Mouse (Mus musculus): ENCODE data around the gene Ankfy1.
"Not testable (repeated sequence)": the region's sequence is repeated elsewhere in the genome, so short reads cannot be mapped to it uniquely, and the experiment has no call there.

- peak; percentile 19; the same call in 1 of the 2 replicates for TF ChIP-seq CTCF (IDR thresholded peaks at IDR 0.05)
- TF ChIP-seq EP300 (IDR thresholded peaks at IDR 0.05): not testable (repeated sequence)
Observed at GRCm38 (mm10) chr11:72772611-72773010, 82.8 kb downstream of the Ankfy1 start.
